Mouse (Mus musculus): ENCODE measurements around the gene Noxo1. TPM values are rescaled to one million over a fixed set of nuclear protein-coding genes. Genes with fewer than 3 reads are reported as not detected.

Gene Noxo1
- polyA plus RNA-seq (2012; rRNA removed), result 7.4 and 8.2 TPM in 2 replicates

GRCm38 (mm10) chr17:24696011-24696697, at the start of gene Noxo1, which contains the start of gene Gfer:
Gene Noxo1, plus strand, starts transcription at chr17:24696234.
Gene Gfer, minus strand, starts transcription at chr17:24696156.

DNA sequence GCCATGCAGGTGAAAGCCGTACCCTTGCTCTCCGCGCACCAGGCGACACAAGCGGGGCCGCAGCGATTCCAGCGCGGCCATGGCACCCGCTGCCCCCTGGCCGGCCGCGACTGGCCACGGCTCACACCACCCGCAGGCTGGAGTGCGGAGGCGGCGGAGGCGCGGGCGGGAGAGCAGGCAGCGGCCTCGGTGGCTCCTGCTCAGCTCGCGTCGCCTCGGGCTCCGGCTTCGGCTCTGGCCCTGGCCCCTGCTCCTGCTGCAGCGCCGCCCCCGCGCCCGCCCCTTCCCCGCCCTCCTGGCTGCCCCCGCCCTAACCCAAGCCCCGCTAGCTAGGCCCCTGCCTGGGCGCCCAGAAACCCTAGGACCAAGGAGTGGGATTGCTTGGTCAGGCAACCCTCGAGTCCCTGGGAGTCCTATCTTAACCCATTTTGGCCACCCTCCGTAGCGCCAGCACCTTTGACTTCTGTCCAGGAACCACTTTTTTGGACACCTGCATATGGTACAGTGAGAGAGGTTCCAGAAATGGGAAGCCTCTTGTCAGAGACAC, 45.9 kb upstream of the Noxo1 start, which contains the start of gene Slc9a3r2:
Gene Slc9a3r2 (minus strand): TSS at position 258 of the 547 bp plus-strand sequence.

GRCm38 (mm10) chr17:24658017-24658758, 37.8 kb upstream of the Noxo1 start, which contains the start of gene Npw:
Gene Npw, minus strand, starts transcription at chr17:24658457.

DNA sequence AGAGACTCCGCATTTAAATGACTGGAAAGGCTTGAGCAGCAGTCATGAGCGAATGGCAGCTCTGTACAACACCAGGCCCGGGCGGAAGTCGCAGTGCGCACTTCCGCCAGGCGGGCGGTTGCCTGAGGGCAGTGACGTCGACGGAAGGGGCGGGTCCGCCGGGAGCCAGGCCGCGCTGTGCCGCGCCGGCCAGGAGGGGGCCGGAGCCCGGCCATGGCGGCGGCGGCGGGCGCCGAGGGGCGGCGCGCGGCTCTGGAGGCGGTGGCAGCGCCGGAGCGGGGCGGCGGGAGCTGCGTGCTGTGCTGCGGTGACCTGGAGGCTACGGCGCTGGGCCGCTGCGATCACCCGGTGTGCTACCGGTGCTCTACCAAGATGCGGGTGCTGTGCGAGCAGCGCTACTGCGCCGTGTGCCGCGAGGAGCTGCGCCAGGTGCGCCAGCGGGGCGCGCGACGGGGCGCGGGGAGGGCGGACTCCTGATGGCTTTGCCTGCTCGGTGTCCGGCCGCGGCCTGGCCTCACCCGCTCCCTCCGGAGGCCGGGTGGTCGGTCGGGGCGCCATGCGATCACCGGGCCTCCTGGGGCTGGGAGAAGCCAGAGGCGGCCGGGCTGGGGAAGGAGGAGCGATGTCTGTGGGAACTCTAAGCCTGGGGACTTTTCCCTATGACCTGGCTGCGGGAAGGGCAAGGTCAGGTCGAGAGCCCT, 26.3 kb upstream of the Noxo1 start, which contains the start of gene Zfp598:
Gene Zfp598 (plus strand): TSS at position 143 of the 701 bp plus-strand sequence.

GRCm38 (mm10) chr17:24689251-24690081, 6.6 kb upstream of the Noxo1 start, which contains the start of gene Syngr3:
Gene Syngr3, minus strand, starts transcription at chr17:24689955.

GRCm38 (mm10) chr17:24706982-24707800, 11.2 kb downstream of the Noxo1 start, which contains the start of gene Tbl3:
Gene Tbl3, minus strand, starts transcription at chr17:24707660.

GRCm38 (mm10) chr17:24717943-24718342, 21.9 kb downstream of the Noxo1 start, which contains the start of the genes Rnf151 and Rps2:
Gene Rnf151, minus strand, starts transcription at chr17:24718063.
Gene Rps2, plus strand, starts transcription at chr17:24718116.

GRCm38 (mm10) chr17:24724184-24724583, 28.1 kb downstream of the Noxo1 start, which contains the start of gene Ndufb10:
Gene Ndufb10, minus strand, starts transcription at chr17:24724478.

GRCm38 (mm10) chr17:24727618-24728017, 31.6 kb downstream of the Noxo1 start, which contains the start of gene Rpl3l:
Gene Rpl3l, plus strand, starts transcription at chr17:24727820.

GRCm38 (mm10) chr17:24736330-24737051, 40.5 kb downstream of the Noxo1 start, which contains the start of gene Msrb1:
Gene Msrb1, plus strand, starts transcription at chr17:24736642.

Other genes starting within 250 kb of the Noxo1 start
- gene E4f1, start 225.9 kb upstream of the Noxo1 start, polyA plus RNA-seq (2012; rRNA removed), result 80.4 and 89.3 TPM in 2 replicates
- gene Pgp, start 225.8 kb upstream of the Noxo1 start, polyA plus RNA-seq (2012; rRNA removed), result 51.9 and 56.2 TPM in 2 replicates
- 0.67 and 1.4 TPM in 2 replicates for gene Bricd5, start 222.3 kb upstream of the Noxo1 start, polyA plus RNA-seq (2012; rRNA removed)
- gene Mlst8, start 217.2 kb upstream of the Noxo1 start, polyA plus RNA-seq (2012; rRNA removed), result 40.6 TPM in 2 replicates
- gene Caskin1, start 207.6 kb upstream of the Noxo1 start, polyA plus RNA-seq (2012; rRNA removed), result 109 and 125 TPM in 2 replicates
- 317 and 344 TPM in 2 replicates for gene Traf7, start 168.3 kb upstream of the Noxo1 start, polyA plus RNA-seq (2012; rRNA removed)
- 14.9 and 17.8 TPM in 2 replicates for gene Rab26, start 162.0 kb upstream of the Noxo1 start, polyA plus RNA-seq (2012; rRNA removed)
- 72.1 and 73.5 TPM in 2 replicates for gene Pkd1, start 146.4 kb upstream of the Noxo1 start, polyA plus RNA-seq (2012; rRNA removed)
- 152 and 155 TPM in 2 replicates for gene Tsc2, start 63.6 kb upstream of the Noxo1 start, polyA plus RNA-seq (2012; rRNA removed)
- gene Nthl1, start 63.6 kb upstream of the Noxo1 start, polyA plus RNA-seq (2012; rRNA removed), result 13.9 and 14.3 TPM in 2 replicates
- gene Slc9a3r2, start 45.9 kb upstream of the Noxo1 start, polyA plus RNA-seq (2012; rRNA removed), result 48.9 and 51.1 TPM in 2 replicates
- gene Npw, start 37.8 kb upstream of the Noxo1 start, polyA plus RNA-seq (2012; rRNA removed), result 0.31 and 0.40 TPM in 2 replicates
- gene Zfp598, start 26.5 kb upstream of the Noxo1 start, polyA plus RNA-seq (2012; rRNA removed), result 73.8 and 74.1 TPM in 2 replicates
- gene Syngr3, start 6.3 kb upstream of the Noxo1 start, polyA plus RNA-seq (2012; rRNA removed), result 153 and 170 TPM in 2 replicates
- 28.7 and 30.4 TPM in 2 replicates for gene Gfer, start 78 bp upstream of the Noxo1 start, polyA plus RNA-seq (2012; rRNA removed)
- gene Tbl3, start 11.4 kb downstream of the Noxo1 start, polyA plus RNA-seq (2012; rRNA removed), result 63.2 and 66.6 TPM in 2 replicates
- gene Rnf151, start 21.8 kb downstream of the Noxo1 start, polyA plus RNA-seq (2012; rRNA removed), result 0.28 TPM in 2 replicates
- gene Rps2, start 21.9 kb downstream of the Noxo1 start, polyA plus RNA-seq (2012; rRNA removed), result 1,636 and 1,660 TPM in 2 replicates
- gene Ndufb10, start 28.2 kb downstream of the Noxo1 start, polyA plus RNA-seq (2012; rRNA removed), result 265 and 272 TPM in 2 replicates
- gene Rpl3l, start 31.6 kb downstream of the Noxo1 start, polyA plus RNA-seq (2012; rRNA removed), result 0.08 and 0.35 TPM in 2 replicates
- gene Msrb1, start 40.4 kb downstream of the Noxo1 start, polyA plus RNA-seq (2012; rRNA removed), result 36.6 and 37.8 TPM in 2 replicates
- 0.18 and 0.32 TPM in 2 replicates for gene Hs3st6, start 56.8 kb downstream of the Noxo1 start, polyA plus RNA-seq (2012; rRNA removed)
- not detected in 2 replicates for gene Meiob, start 108.1 kb downstream of the Noxo1 start, polyA plus RNA-seq (2012; rRNA removed)
- gene Hagh, start 143.9 kb downstream of the Noxo1 start, polyA plus RNA-seq (2012; rRNA removed), result 53.3 and 54.8 TPM in 2 replicates
- gene Fahd1, start 154.1 kb downstream of the Noxo1 start, polyA plus RNA-seq (2012; rRNA removed), result 17.5 and 18.2 TPM in 2 replicates
- 0.04 TPM in 2 replicates for gene Igfals, start 169.8 kb downstream of the Noxo1 start, polyA plus RNA-seq (2012; rRNA removed)
- gene Nubp2, start 190.1 kb downstream of the Noxo1 start, polyA plus RNA-seq (2012; rRNA removed), result 24.0 and 25.9 TPM in 2 replicates
- 86.4 and 94.7 TPM in 2 replicates for gene Spsb3, start 190.4 kb downstream of the Noxo1 start, polyA plus RNA-seq (2012; rRNA removed)
- 33.9 and 36.5 TPM in 2 replicates for gene Eme2, start 198.9 kb downstream of the Noxo1 start, polyA plus RNA-seq (2012; rRNA removed)
- gene Mrps34, start 198.9 kb downstream of the Noxo1 start, polyA plus RNA-seq (2012; rRNA removed), result 97.2 and 101 TPM in 2 replicates
- 78.7 and 90.5 TPM in 2 replicates for gene Nme3, start 200.3 kb downstream of the Noxo1 start, polyA plus RNA-seq (2012; rRNA removed)
- 223 and 233 TPM in 2 replicates for gene Mapk8ip3, start 240.7 kb downstream of the Noxo1 start, polyA plus RNA-seq (2012; rRNA removed)

Data from central nervous system, embryonic 18 days (tissue).